Mouse (Mus musculus): ENCODE results near the gene Clip4. TPM values are rescaled to one million over a fixed set of nuclear protein-coding genes. Genes with fewer than 3 reads are reported as not detected.
"Not testable (repeated sequence)": the region's sequence is repeated elsewhere in the genome, so short reads cannot be mapped to it uniquely, and the experiment has no call there.

Gene Clip4
- 1.9 and 2.7 TPM in 2 replicates for polyA plus RNA-seq (2015; fragmentation: Nextera tagmentation; extraction: Ambion mirVana)

DNA sequence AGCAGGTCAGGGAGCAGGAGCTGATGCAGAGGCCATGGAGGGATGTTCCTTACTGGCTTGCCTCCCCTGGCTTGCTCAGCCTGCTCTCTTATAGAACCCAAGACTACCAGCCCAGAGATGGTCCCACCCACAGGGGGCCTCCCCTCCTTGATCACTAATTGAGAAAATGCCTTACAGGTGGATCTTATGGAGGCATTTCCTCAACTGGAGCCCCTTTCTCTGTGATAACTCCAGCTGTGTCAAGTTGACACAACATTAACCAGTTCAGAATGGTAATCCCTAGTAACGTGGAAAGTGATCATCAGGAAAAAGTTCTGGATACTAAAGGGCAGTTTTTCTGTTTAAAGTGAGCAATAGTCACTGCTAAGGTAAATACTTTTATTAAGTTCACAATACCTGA, at the start of gene Clip4:
Gene Clip4 (plus strand): TSS at position 301 of the 400 bp plus-strand sequence.
- not testable (repeated sequence) for ATAC-seq; H3K4me3 ChIP-seq (ENCODE audit: low read length); H3K4me1 ChIP-seq (ENCODE audit: control insufficient read depth, insufficient read depth, low read length); H3K4me2 ChIP-seq (ENCODE audit: low read depth, low read length); H3K27me3 ChIP-seq (replicated peaks; ENCODE audit: control insufficient read depth, insufficient read depth, low read length); H3K36me3 ChIP-seq (ENCODE audit: control insufficient read depth, insufficient read depth, low read length); H3K9ac ChIP-seq (ENCODE audit: low read depth, low read length); H3K9me3 ChIP-seq (ENCODE audit: control insufficient read depth, low read length); H3K27ac ChIP-seq (ENCODE audit: low read length)
- WGBS, result 72% methylated on average over 1 of the region's 1 CpGs

- H3K9me3 ChIP-seq (ENCODE audit: control insufficient read depth, low read length), result no peaks in the 10 kb centered on the region
- no peak for ATAC-seq
- H3K27ac ChIP-seq (ENCODE audit: low read length), result no peak overlapping the region
- H3K27me3 ChIP-seq (replicated peaks; ENCODE audit: control insufficient read depth, insufficient read depth, low read length), result no peaks in the 10 kb centered on the region
- H3K4me2 ChIP-seq (ENCODE audit: low read depth, low read length), result no peak overlapping the region
- H3K9ac ChIP-seq (ENCODE audit: low read depth, low read length), result no peak overlapping the region
- H3K4me1 ChIP-seq (ENCODE audit: control insufficient read depth, insufficient read depth, low read length), result no peaks in the 10 kb centered on the region
- no peaks in the 10 kb centered on the region for H3K36me3 ChIP-seq (ENCODE audit: control insufficient read depth, insufficient read depth, low read length)
- no peak overlapping the region for H3K4me3 ChIP-seq (ENCODE audit: low read length)
Observed at GRCm38 (mm10) chr17:71720434-71720833, 47.8 kb upstream of the Clip4 start.

GRCm38 (mm10) chr17:71721019-71721418, 47.3 kb upstream of the Clip4 start:
- H3K9ac ChIP-seq (ENCODE audit: low read depth, low read length), result no peak overlapping the region
- no peak for ATAC-seq
- no peak overlapping the region for H3K27ac ChIP-seq (ENCODE audit: low read length)
- H3K9me3 ChIP-seq (ENCODE audit: control insufficient read depth, low read length), result no peaks in the 10 kb centered on the region
- no peak overlapping the region for H3K4me2 ChIP-seq (ENCODE audit: low read depth, low read length)
- no peak overlapping the region for H3K4me3 ChIP-seq (ENCODE audit: low read length)
- WGBS, result 56% methylated on average over 3 of the region's 3 CpGs
- H3K4me1 ChIP-seq (ENCODE audit: control insufficient read depth, insufficient read depth, low read length), result no peaks in the 10 kb centered on the region
- H3K36me3 ChIP-seq (ENCODE audit: control insufficient read depth, insufficient read depth, low read length), result no peaks in the 10 kb centered on the region
- no peaks in the 10 kb centered on the region for H3K27me3 ChIP-seq (replicated peaks; ENCODE audit: control insufficient read depth, insufficient read depth, low read length)

DNA sequence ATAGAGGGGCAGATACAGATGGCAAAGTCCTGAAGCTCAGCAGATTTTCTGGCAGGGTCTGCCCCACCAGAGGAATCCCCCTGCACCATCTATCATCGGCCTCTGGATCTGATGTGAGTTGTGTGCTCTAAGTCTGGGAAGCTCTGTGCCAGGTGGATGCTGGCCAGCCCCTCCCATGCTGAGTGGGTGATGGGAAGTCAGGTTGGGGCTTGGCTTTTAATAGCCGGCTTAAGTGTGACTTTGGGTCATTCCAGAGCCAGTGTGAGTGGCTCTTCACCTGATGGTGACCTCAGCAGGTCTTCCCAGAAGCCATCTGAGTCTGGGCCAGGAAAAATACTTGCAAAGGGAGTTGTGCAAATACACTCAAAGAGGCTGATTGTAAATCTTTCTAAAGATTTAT, 37.6 kb upstream of the Clip4 start:
- WGBS, result 35% methylated on average over 2 of the region's 2 CpGs
- H3K4me3 ChIP-seq (ENCODE audit: low read length), result no peak overlapping the region
- no peaks in the 10 kb centered on the region for H3K27me3 ChIP-seq (replicated peaks; ENCODE audit: control insufficient read depth, insufficient read depth, low read length)
- no peak overlapping the region for H3K27ac ChIP-seq (ENCODE audit: low read length)
- no peaks in the 10 kb centered on the region for H3K9me3 ChIP-seq (ENCODE audit: control insufficient read depth, low read length)
- no peak for ATAC-seq
- H3K9ac ChIP-seq (ENCODE audit: low read depth, low read length), result no peak overlapping the region
- no peaks in the 10 kb centered on the region for H3K4me1 ChIP-seq (ENCODE audit: control insufficient read depth, insufficient read depth, low read length)
- H3K36me3 ChIP-seq (ENCODE audit: control insufficient read depth, insufficient read depth, low read length), result no peaks in the 10 kb centered on the region
- no peak overlapping the region for H3K4me2 ChIP-seq (ENCODE audit: low read depth, low read length)

DNA sequence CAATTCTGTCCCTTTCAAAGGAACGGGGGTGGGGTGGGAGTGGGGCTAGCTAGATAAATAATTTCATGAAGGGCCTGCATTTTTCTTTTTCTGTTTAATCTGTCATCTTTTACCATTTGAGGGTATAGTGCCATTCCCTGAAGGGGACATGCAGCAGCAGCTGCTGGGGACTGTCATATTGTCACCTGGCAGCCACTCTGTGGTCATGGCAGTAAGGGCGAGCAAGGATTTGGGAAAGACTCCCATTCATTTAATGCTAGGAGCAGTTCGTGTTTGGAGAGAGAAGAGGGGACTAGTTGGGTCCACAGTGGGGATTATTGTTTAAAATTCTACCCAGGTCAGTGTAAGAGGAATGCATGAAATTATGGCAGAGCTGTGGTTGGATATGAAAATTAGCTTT, 31.8 kb upstream of the Clip4 start:
- no peak for ATAC-seq
- H3K27me3 ChIP-seq (replicated peaks; ENCODE audit: control insufficient read depth, insufficient read depth, low read length), result no peaks in the 10 kb centered on the region
- WGBS, result 49% methylated on average over 3 of the region's 3 CpGs
- no peak overlapping the region for H3K27ac ChIP-seq (ENCODE audit: low read length)
- H3K4me3 ChIP-seq (ENCODE audit: low read length), result no peak overlapping the region
- H3K9ac ChIP-seq (ENCODE audit: low read depth, low read length), result no peak overlapping the region
- H3K36me3 ChIP-seq (ENCODE audit: control insufficient read depth, insufficient read depth, low read length), result no peaks in the 10 kb centered on the region
- H3K9me3 ChIP-seq (ENCODE audit: control insufficient read depth, low read length), result no peaks in the 10 kb centered on the region
- H3K4me2 ChIP-seq (ENCODE audit: low read depth, low read length), result no peak overlapping the region
- no peaks in the 10 kb centered on the region for H3K4me1 ChIP-seq (ENCODE audit: control insufficient read depth, insufficient read depth, low read length)

DNA sequence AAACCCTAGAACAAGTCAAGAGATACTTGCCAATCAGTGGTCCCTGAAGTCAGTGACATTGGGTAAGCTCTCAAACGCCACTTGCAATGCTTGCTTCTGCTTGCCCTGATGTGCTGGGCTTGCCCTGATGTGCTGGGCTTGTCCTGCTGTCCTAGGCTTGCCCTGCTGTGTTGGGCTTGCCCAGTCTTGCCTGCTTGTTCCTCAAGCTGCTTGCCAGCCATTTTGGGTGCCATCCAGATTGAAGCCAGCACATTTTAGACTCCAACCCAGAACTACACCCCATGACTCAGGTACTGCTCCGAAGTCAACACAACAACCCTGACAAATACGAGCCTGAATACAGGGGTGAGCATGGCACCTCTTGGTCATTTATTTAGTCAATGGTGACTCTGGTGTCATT, 26.1 kb upstream of the Clip4 start:
- H3K4me3 ChIP-seq (ENCODE audit: low read length), result no peak overlapping the region
- no peaks in the 10 kb centered on the region for H3K36me3 ChIP-seq (ENCODE audit: control insufficient read depth, insufficient read depth, low read length)
- no peak overlapping the region for H3K4me2 ChIP-seq (ENCODE audit: low read depth, low read length)
- 87% methylated on average over 3 of the region's 3 CpGs for WGBS
- no peak for ATAC-seq
- H3K9ac ChIP-seq (ENCODE audit: low read depth, low read length), result no peak overlapping the region
- no peaks in the 10 kb centered on the region for H3K4me1 ChIP-seq (ENCODE audit: control insufficient read depth, insufficient read depth, low read length)
- no peaks in the 10 kb centered on the region for H3K27me3 ChIP-seq (replicated peaks; ENCODE audit: control insufficient read depth, insufficient read depth, low read length)
- H3K9me3 ChIP-seq (ENCODE audit: control insufficient read depth, low read length), result no peaks in the 10 kb centered on the region
- H3K27ac ChIP-seq (ENCODE audit: low read length), result no peak overlapping the region

- no peak for ATAC-seq
- no peaks in the 10 kb centered on the region for H3K27me3 ChIP-seq (replicated peaks; ENCODE audit: control insufficient read depth, insufficient read depth, low read length)
- H3K4me2 ChIP-seq (ENCODE audit: low read depth, low read length), result no peak overlapping the region
- no peak overlapping the region for H3K9ac ChIP-seq (ENCODE audit: low read depth, low read length)
- no peaks in the 10 kb centered on the region for H3K9me3 ChIP-seq (ENCODE audit: control insufficient read depth, low read length)
- no peak overlapping the region for H3K27ac ChIP-seq (ENCODE audit: low read length)
- 32% methylated on average over 5 of the region's 5 CpGs for WGBS
- no peak overlapping the region for H3K4me3 ChIP-seq (ENCODE audit: low read length)
- H3K4me1 ChIP-seq (ENCODE audit: control insufficient read depth, insufficient read depth, low read length), result no peaks in the 10 kb centered on the region
- no peaks in the 10 kb centered on the region for H3K36me3 ChIP-seq (ENCODE audit: control insufficient read depth, insufficient read depth, low read length)
Observed at GRCm38 (mm10) chr17:71742935-71743334, 25.3 kb upstream of the Clip4 start.

DNA sequence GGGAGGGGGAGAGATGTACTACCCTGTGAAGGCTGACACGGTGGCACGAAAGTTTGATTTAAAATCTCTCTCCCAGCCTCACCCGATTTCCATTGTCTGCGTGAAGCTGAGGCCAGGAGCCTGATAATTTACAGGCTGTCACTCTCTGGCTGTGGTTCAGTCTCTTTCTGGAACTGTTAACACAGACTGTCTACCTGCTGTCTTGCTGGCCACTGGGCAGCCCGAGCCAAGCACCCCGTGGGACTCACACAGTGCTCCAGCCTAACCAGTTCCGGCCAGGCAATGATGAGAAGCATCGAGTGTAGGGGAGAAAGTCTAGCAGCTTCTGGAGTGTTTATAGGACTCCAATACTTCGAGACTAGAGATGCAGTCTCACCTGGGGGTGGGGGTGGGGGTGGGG, 22.2 kb upstream of the Clip4 start:
- ATAC-seq, result no peak
- Histone ChIP-seq H3K36me3 (ENCODE audit: control insufficient read depth, insufficient read depth, low read length) (no peaks in the 10 kb centered on the region), H3K4me1 (ENCODE audit: control insufficient read depth, insufficient read depth, low read length) (no peaks in the 10 kb centered on the region), H3K4me3 (ENCODE audit: low read length) (no peak overlapping the region), H3K4me2 (ENCODE audit: low read depth, low read length) (no peak overlapping the region), H3K27ac (ENCODE audit: low read length) (no peak overlapping the region), H3K27me3 (replicated peaks; ENCODE audit: control insufficient read depth, insufficient read depth, low read length) (no peaks in the 10 kb centered on the region), H3K9me3 (ENCODE audit: control insufficient read depth, low read length) (no peaks in the 10 kb centered on the region), H3K9ac (ENCODE audit: low read depth, low read length) (no peak overlapping the region)
- WGBS, result 70% methylated on average over 9 of the region's 9 CpGs

DNA sequence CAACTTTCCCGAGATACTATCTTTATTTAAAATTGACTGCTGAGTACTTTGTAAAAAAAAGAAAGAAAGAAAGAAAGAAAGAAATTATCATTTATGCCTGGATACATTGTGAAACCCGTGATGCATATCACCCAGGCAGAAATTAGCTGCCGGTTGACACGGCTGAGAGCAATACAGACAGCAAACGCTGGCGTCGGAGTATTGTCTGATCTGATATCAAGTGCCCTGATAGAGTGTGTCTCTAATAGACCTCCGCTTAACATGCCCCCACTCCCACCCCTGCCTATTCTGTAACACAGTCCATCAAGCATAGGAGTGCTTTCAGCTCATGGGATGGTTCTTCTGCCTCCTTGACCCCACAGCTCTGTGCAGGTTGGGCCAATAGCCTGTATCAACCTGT, 20.7 kb upstream of the Clip4 start:
- H3K4me2 ChIP-seq (ENCODE audit: low read depth, low read length), result no peak overlapping the region
- no peaks in the 10 kb centered on the region for H3K36me3 ChIP-seq (ENCODE audit: control insufficient read depth, insufficient read depth, low read length)
- H3K27ac ChIP-seq (ENCODE audit: low read length), result no peak overlapping the region
- no peaks in the 10 kb centered on the region for H3K4me1 ChIP-seq (ENCODE audit: control insufficient read depth, insufficient read depth, low read length)
- 78% methylated on average over 8 of the region's 8 CpGs for WGBS
- H3K9ac ChIP-seq (ENCODE audit: low read depth, low read length), result no peak overlapping the region
- no peak for ATAC-seq
- H3K27me3 ChIP-seq (replicated peaks; ENCODE audit: control insufficient read depth, insufficient read depth, low read length), result no peaks in the 10 kb centered on the region
- no peak overlapping the region for H3K4me3 ChIP-seq (ENCODE audit: low read length)
- no peaks in the 10 kb centered on the region for H3K9me3 ChIP-seq (ENCODE audit: control insufficient read depth, low read length)

DNA sequence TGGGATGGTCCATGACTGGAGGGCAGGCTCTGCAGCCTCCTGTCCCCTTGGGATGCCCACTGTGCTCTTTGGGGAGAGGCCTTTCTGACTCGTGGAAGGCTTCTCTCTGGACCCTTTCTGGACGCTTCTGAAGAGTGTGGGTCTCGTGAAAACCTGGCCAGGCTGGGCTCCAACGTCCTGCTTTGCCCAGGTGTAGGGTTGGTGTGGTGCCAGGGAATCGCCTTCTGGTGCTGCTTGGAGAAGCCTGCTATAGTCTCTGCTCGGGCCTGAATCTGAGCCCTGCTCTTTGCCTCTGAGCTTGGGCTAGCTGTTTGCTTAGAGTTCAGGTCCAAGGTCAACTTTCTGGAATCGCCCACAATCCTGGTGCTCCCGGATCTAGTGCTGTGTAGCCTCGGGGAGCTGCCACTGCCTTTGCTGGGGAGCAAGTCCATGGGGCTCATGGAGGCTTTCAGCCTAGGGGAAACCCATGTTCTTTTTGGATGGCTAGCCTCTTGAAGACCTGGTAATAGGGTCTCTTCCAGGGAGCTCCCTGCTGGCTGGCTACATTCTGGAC, 18.6 kb upstream of the Clip4 start:
- Histone ChIP-seq H3K4me2 (ENCODE audit: low read depth, low read length) (no peak overlapping the region), H3K4me3 (ENCODE audit: low read length) (no peak overlapping the region), H3K9ac (ENCODE audit: low read depth, low read length) (no peak overlapping the region), H3K27ac (ENCODE audit: low read length) (no peak overlapping the region), H3K27me3 (replicated peaks; ENCODE audit: control insufficient read depth, insufficient read depth, low read length) (no peaks in the 10 kb centered on the region), H3K4me1 (ENCODE audit: control insufficient read depth, insufficient read depth, low read length) (no peaks in the 10 kb centered on the region), H3K36me3 (ENCODE audit: control insufficient read depth, insufficient read depth, low read length) (no peaks in the 10 kb centered on the region), H3K9me3 (ENCODE audit: control insufficient read depth, low read length) (no peaks in the 10 kb centered on the region)
- ATAC-seq, result no peak
- 65% methylated on average over 9 of the region's 9 CpGs for WGBS

Data from intestine, embryonic 16.5 days (tissue).